Mouse (Mus musculus) heart, embryonic 14.5 days (tissue): ENCODE data around the gene Tm4sf19. TPM values are rescaled to one million over a fixed set of nuclear protein-coding genes. Genes with fewer than 3 reads are reported as not detected.

Source experiments
- ATAC-seq: fragments of 200-750 bp; cut with Nextera tagmentation; 2 replicates; pipeline ENCODE4 v1.8.0; 2017; ENCODE audit warnings: low read depth, moderate TSS enrichment; ENCODE audit not compliant: insufficient number of reproducible peaks, insufficient read depth, low FRiP score
- H3K27ac ChIP-seq, 2 experiments: fragments of 200-500 bp in 1 of 2; fragments of 300-500 bp in 1 of 2; sonication (generic) in 1 of 2; replicated peaks in 1 of 2; 2 replicates each; pipeline ENCODE4 v1.5.1; 2012 to 2014; ENCODE audit warnings: low read depth in 2 of 2, low read length in 2 of 2, control low read depth in 1 of 2, mild to moderate bottlenecking in 1 of 2, mixed read lengths in 1 of 2; ENCODE audit not compliant: control insufficient read depth in 1 of 2, insufficient read depth in 1 of 2
- H3K27me3 ChIP-seq: fragments of 300-500 bp; sonication (generic); 2 replicates; pipeline ENCODE4 v1.6.1; 2014; ENCODE audit warnings: mild to moderate bottlenecking, low read length, control low read depth; ENCODE audit not compliant: control insufficient read depth, insufficient read depth
- H3K36me3 ChIP-seq: fragments of 300-500 bp; sonication (generic); 2 replicates; pipeline ENCODE4 v1.6.1; 2014; ENCODE audit warnings: mild to moderate bottlenecking, control low read depth, low read length, mixed read lengths; ENCODE audit not compliant: control insufficient read depth, insufficient read depth
- H3K4me1 ChIP-seq, 2 experiments: fragments of 200-500 bp in 1 of 2; fragments of 300-500 bp in 1 of 2; sonication (generic) in 1 of 2; 2 replicates each; pipeline ENCODE4 v1.6.1; 2012 to 2014; ENCODE audit warnings: low read length in 2 of 2, control low read depth in 1 of 2, mixed read lengths in 1 of 2; ENCODE audit not compliant: control insufficient read depth in 2 of 2, insufficient read depth in 2 of 2
- H3K4me2 ChIP-seq: fragments of 300-500 bp; sonication (generic); 2 replicates; pipeline ENCODE4 v1.6.1; 2014; ENCODE audit warnings: mild to moderate bottlenecking, low read length
- H3K4me3 ChIP-seq, 2 experiments: fragments of 200-500 bp in 1 of 2; fragments of 300-500 bp in 1 of 2; sonication (generic) in 1 of 2; 2 replicates each; pipeline ENCODE4 v1.5.1; 2012 to 2014; ENCODE audit warnings: low read length in 2 of 2, mild to moderate bottlenecking in 2 of 2, control low read depth in 1 of 2, low read depth in 1 of 2, moderate library complexity in 1 of 2; ENCODE audit not compliant: control insufficient read depth in 1 of 2, insufficient read depth in 1 of 2
- H3K9ac ChIP-seq: fragments of 300-500 bp; sonication (generic); 2 replicates; pipeline ENCODE4 v1.6.1; 2014; ENCODE audit warnings: mild to moderate bottlenecking, low read length
- H3K9me3 ChIP-seq: fragments of 300-500 bp; sonication (generic); 2 replicates; pipeline ENCODE4 v1.6.1; 2016; ENCODE audit warnings: low read length, control low read depth; ENCODE audit not compliant: control insufficient read depth
- WGBS: fragments of 180-500 bp; shearing (Covaris S2); extraction: QIAGEN DNeasy Blood & Tissue Kit; methylation state at CpG from one replicate; pipeline ENCODE4 v1.1.7; 2014; 5-methylcytosine and 5-hydroxymethylcytosine counted together
- polyA plus RNA-seq: library from polyadenylated mRNA; unstranded; fragments of >200 nt; fragmentation: Nextera tagmentation; extraction: Ambion mirVana; gene quantifications from 2 replicates; pipeline ENCODE4 v1.2.1, GENCODE M21; 2014

Gene Tm4sf19
- polyA plus RNA-seq, 1 experiment from 2014 or later = not detected

DNA sequence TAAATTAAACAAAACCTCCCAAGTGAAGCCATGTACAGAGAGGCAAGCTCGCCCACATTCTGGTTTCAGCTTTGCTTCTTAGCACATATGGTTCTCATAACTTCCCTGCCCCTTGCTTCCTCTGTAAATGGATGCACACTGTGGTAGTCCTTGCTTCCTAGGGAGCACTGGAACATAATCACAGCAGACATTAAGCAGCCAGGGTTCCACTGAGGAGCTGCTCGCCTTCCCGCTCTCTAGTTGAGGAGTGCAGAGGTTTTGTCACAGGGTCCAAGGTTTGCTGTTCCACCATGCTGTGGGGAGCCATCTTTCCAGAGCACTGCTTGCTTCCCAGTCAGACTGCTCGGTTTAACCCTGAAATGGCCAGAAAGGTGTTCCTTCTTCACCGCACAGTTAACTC is 54.3 kb downstream of the Tm4sf19 start:
- H3K27me3 ChIP-seq = no peaks in the 10 kb centered on the region
- H3K4me2 ChIP-seq = no peak overlapping the region
- H3K9ac ChIP-seq = no peak overlapping the region
- peaks cover 60% of the 10 kb centered on the region for H3K36me3 ChIP-seq
- no peaks in the 10 kb centered on the region for H3K9me3 ChIP-seq
- H3K4me1 ChIP-seq = no peaks in the 10 kb centered on the region
- no peak for ATAC-seq
- no peak overlapping the region for H3K4me3 ChIP-seq
- H3K27ac ChIP-seq = no peak overlapping the region
- 91% methylated on average over 5 of the region's 5 CpGs for WGBS

DNA sequence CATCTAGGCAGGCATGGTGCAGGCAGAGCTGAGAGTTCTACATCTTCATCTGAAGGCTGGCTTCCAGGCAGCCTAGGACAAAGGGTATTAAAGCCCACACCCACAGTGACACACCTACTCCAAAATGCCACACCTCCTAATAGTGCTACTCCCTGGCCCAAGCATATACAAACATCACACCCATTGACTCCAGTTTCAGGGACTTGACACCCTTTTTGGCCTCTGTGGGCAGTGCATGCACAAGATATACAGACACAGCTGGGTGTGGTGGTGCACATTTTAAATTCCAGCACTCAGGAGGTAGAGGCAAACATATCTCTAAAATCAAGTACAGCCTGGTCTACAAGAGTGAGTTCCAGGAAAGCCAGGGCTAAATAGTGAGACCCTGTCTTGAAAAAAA is 55.8 kb downstream of the Tm4sf19 start:
- Histone ChIP-seq H3K9me3 (no peaks in the 10 kb centered on the region), H3K4me3 (no peak overlapping the region), H3K27me3 (no peaks in the 10 kb centered on the region), H3K27ac (no peak overlapping the region), H3K4me1 (no peaks in the 10 kb centered on the region), H3K36me3 (peaks cover 60% of the 10 kb centered on the region), H3K4me2 (no peak overlapping the region), H3K9ac (no peak overlapping the region)
- ATAC-seq = no peak

DNA sequence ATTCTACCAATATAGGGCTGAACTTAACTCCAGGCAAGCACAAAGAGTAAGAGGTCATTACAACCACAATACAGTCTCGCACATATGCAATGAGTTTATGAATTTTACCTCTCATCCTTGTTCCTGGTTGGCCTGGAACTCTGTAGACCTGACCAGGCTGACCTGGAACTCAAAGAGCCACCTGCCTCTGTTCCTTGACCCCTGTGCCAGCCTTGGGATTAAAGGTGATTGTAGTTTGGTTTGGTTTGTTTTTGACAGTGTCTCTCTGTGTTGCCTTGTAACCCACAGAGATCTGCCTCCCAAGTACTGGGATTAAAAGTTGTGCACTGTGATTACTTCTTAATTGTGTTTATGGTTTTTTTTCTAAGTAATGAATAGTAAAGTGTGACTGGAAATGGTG is 56.5 kb downstream of the Tm4sf19 start:
- Histone ChIP-seq H3K4me2 (no peak overlapping the region), H3K4me3 (no peak overlapping the region), H3K27me3 (no peaks in the 10 kb centered on the region), H3K4me1 (no peaks in the 10 kb centered on the region), H3K27ac (no peak overlapping the region), H3K9me3 (no peaks in the 10 kb centered on the region), H3K36me3 (peaks cover 59% of the 10 kb centered on the region), H3K9ac (no peak overlapping the region)
- no peak for ATAC-seq
- 94% methylated on average over 1 of the region's 1 CpGs for WGBS

Other genes with a start within 250 kb of the Tm4sf19 start
- 7.4 and 8.7 TPM in 2 replicates for gene Nrros, start 234.9 kb upstream of the Tm4sf19 start, polyA plus RNA-seq
- gene Bex6, start 220.7 kb upstream of the Tm4sf19 start, polyA plus RNA-seq = not detected in 2 replicates
- 12.9 and 13.0 TPM in 2 replicates for gene Fbxo45, start 153.3 kb upstream of the Tm4sf19 start, polyA plus RNA-seq
- gene Wdr53, start 153.3 kb upstream of the Tm4sf19 start, polyA plus RNA-seq = 10.9 and 11.5 TPM in 2 replicates
- gene Smco1, start 129.0 kb upstream of the Tm4sf19 start, polyA plus RNA-seq = 0.14 TPM in 1 of 2 replicates, not detected in the other
- gene Rnf168, start 123.0 kb upstream of the Tm4sf19 start, polyA plus RNA-seq = 18.1 and 18.8 TPM in 2 replicates
- gene Ubxn7, start 68.2 kb upstream of the Tm4sf19 start, polyA plus RNA-seq = 19.4 and 21.8 TPM in 2 replicates
- 26.9 and 29.3 TPM in 2 replicates for gene Tctex1d2, start 19.2 kb downstream of the Tm4sf19 start, polyA plus RNA-seq
- gene Pcyt1a, start 30.4 kb downstream of the Tm4sf19 start, polyA plus RNA-seq = 47.4 and 48.7 TPM in 2 replicates
- gene Slc51a, start 87.4 kb downstream of the Tm4sf19 start, polyA plus RNA-seq = 1.1 and 1.4 TPM in 2 replicates
- gene Zdhhc19, start 95.8 kb downstream of the Tm4sf19 start, polyA plus RNA-seq = not detected in 2 replicates
- gene Tfrc, start 208.4 kb downstream of the Tm4sf19 start, polyA plus RNA-seq = 48.6 and 57.2 TPM in 2 replicates
- gene Tnk2, start 243.4 kb downstream of the Tm4sf19 start, polyA plus RNA-seq = 6.7 and 7.3 TPM in 2 replicates